Mouse (Mus musculus): Measurements from ENCODE around the gene Bub1b.

- TF ChIP-seq PAX5 (IDR thresholded peaks at IDR 0.05; ENCODE audit: low read length) (no peak), POLR2A (IDR thresholded peaks at IDR 0.05; ENCODE audit: low read depth, low read length) (no peak), TCF12 (IDR thresholded peaks at IDR 0.05; ENCODE audit: low read depth, low read length) (no peak), CTCF (conservative IDR thresholded peaks at IDR 0.05 in 1 of 2, IDR thresholded peaks at IDR 0.05 in 1 of 2; ENCODE audit: low read depth in 2 of 2, low read length in 2 of 2) (no peak), USF1 (IDR thresholded peaks at IDR 0.05; ENCODE audit: low read depth, low read length) (no peak)
Measured at GRCm38 (mm10) chr2:118642942-118643341, 44.9 kb downstream of the Bub1b start.

Measured in CH12.LX (cell line).